Mouse (Mus musculus) stomach, postnatal 0 days (tissue): ENCODE measurements around the gene Usp48. TPM values are rescaled to one million over a fixed set of nuclear protein-coding genes. Genes with fewer than 3 reads are reported as not detected.
A peak's percentile ranks its signal among the peaks of the same experiment; 100 is the strongest.

ENCODE experiments used
- ATAC-seq: fragments of 200-750 bp; cut with Nextera tagmentation; 2 replicates; pipeline ENCODE4 v1.8.0; 2017; ENCODE audit not compliant: low FRiP score, low TSS enrichment
- DNase-seq: peaks from one replicate; pipeline ENCODE4 v3.0.0-alpha.2; 2016; ENCODE audit warnings: low spot score
- H3K27ac ChIP-seq: fragments of 300-500 bp; sonication (generic); replicated peaks from 2 replicates; pipeline ENCODE4 v1.5.1; 2014; ENCODE audit warnings: mild to moderate bottlenecking, control low read depth
- H3K27me3 ChIP-seq: fragments of 300-500 bp; sonication (generic); 2 replicates; pipeline ENCODE4 v1.6.1; 2014; ENCODE audit warnings: low read length; ENCODE audit not compliant: control insufficient read depth, insufficient read depth
- H3K36me3 ChIP-seq: fragments of 300-500 bp; sonication (generic); 2 replicates; pipeline ENCODE4 v1.6.1; 2014; ENCODE audit warnings: low read length, mixed read lengths; ENCODE audit not compliant: control insufficient read depth, insufficient read depth
- H3K4me1 ChIP-seq: fragments of 300-500 bp; sonication (generic); replicated peaks from 2 replicates; pipeline ENCODE4 v1.6.1; 2014; ENCODE audit warnings: antibody characterized with exemption; ENCODE audit not compliant: control insufficient read depth, insufficient read depth
- H3K4me2 ChIP-seq: fragments of 300-500 bp; sonication (generic); replicated peaks from 2 replicates; pipeline ENCODE4 v1.6.1; 2014; ENCODE audit warnings: low read depth, mild to moderate bottlenecking, control low read depth, moderate library complexity
- H3K4me3 ChIP-seq: fragments of 300-500 bp; sonication (generic); 2 replicates; pipeline ENCODE4 v1.5.1; 2014; ENCODE audit warnings: low read depth, low read length, control low read depth
- H3K9ac ChIP-seq: fragments of 300-500 bp; sonication (generic); 2 replicates; pipeline ENCODE4 v1.6.1; 2014; ENCODE audit warnings: mild to moderate bottlenecking, low read length, control low read depth, mixed read lengths
- H3K9me3 ChIP-seq: fragments of 300-500 bp; sonication (generic); 2 replicates; pipeline ENCODE4 v1.6.1; 2016; ENCODE audit warnings: low read length; ENCODE audit not compliant: control insufficient read depth
- CTCF ChIP-seq: IDR thresholded peaks from 2 replicates; pipeline ENCODE4 v1.5.1; 2016; ENCODE audit warnings: antibody characterized with exemption, low read depth, mild to moderate bottlenecking, moderate library complexity
- EP300 ChIP-seq: optimal IDR thresholded peaks from 2 replicates; pipeline ENCODE3; 2016; ENCODE audit warnings: antibody characterized with exemption
- WGBS: fragments of 180-500 bp; shearing (Covaris S2); extraction: QIAGEN DNeasy Blood & Tissue Kit; methylation state at CpG from one replicate; pipeline ENCODE4 v1.1.7; 2014; 5-methylcytosine and 5-hydroxymethylcytosine counted together
- polyA plus RNA-seq: library from polyadenylated mRNA; unstranded; fragments of >200 nt; fragmentation: Nextera tagmentation; extraction: Ambion mirVana; gene quantifications from 2 replicates; pipeline ENCODE4 v1.2.1, GENCODE M21; 2015

The Usp48 gene
- polyA plus RNA-seq, 1 experiment from 2014 or later: 35.4 TPM

- no peak for ATAC-seq
- Histone ChIP-seq H3K4me1 (no peaks in the 10 kb centered on the region), H3K9me3 (no peaks in the 10 kb centered on the region), H3K4me3 (no peak overlapping the region), H3K4me2 (no peak overlapping the region), H3K9ac (no peak overlapping the region), H3K36me3 (no peaks in the 10 kb centered on the region), H3K27ac (no peak overlapping the region), H3K27me3 (no peaks in the 10 kb centered on the region)
- DNase-seq: no peak
- TF ChIP-seq EP300: no peak
- no peak for TF ChIP-seq CTCF
- WGBS: 88% methylated on average over 2 of the region's 2 CpGs
Measured at GRCm38 (mm10) chr4:137679979-137680550, 86.5 kb downstream of the Usp48 start.

- H3K4me1 ChIP-seq: no peaks in the 10 kb centered on the region
- TF ChIP-seq CTCF: no peak
- TF ChIP-seq EP300: no peak
- no peak for DNase-seq
- WGBS: 37% methylated on average over 7 of the region's 7 CpGs
- ATAC-seq: no peak
- no peak overlapping the region for H3K4me2 ChIP-seq
- no peak overlapping the region for H3K27ac ChIP-seq
- H3K9me3 ChIP-seq: no peaks in the 10 kb centered on the region
- H3K36me3 ChIP-seq: no peaks in the 10 kb centered on the region
- no peaks in the 10 kb centered on the region for H3K27me3 ChIP-seq
- H3K9ac ChIP-seq: no peak overlapping the region
- no peak overlapping the region for H3K4me3 ChIP-seq
Measured at GRCm38 (mm10) chr4:137680721-137681120, 87.2 kb downstream of the Usp48 start.

GRCm38 (mm10) chr4:137681408-137682104, 88.0 kb downstream of the Usp48 start:
- H3K4me1 ChIP-seq: no peaks in the 10 kb centered on the region
- DNase-seq (peak; percentile 61), ATAC-seq (0 out of 2 replicates have a peak, but pooled peaks have one; percentile 27)
- WGBS: 6% methylated on average over 36 of the region's 52 CpGs
- no peaks in the 10 kb centered on the region for H3K9me3 ChIP-seq
- no peak for TF ChIP-seq CTCF
- no peak for TF ChIP-seq EP300
- H3K27me3 ChIP-seq: no peaks in the 10 kb centered on the region
- H3K4me2 ChIP-seq: peak overlapping the region; percentile 60
- H3K36me3 ChIP-seq: no peaks in the 10 kb centered on the region
- H3K27ac ChIP-seq: no peak overlapping the region
- H3K9ac ChIP-seq: no peak overlapping the region
- peak overlapping the region; percentile 26; the same call in 1 of the 2 replicates for H3K4me3 ChIP-seq

- no peak overlapping the region for H3K4me2 ChIP-seq
- TF ChIP-seq CTCF (peak; percentile 88), EP300 (no peak)
- ATAC-seq (0 out of 2 replicates have a peak, but pooled peaks have one; percentile 19), DNase-seq (no peak)
- 47% methylated on average over 7 of the region's 7 CpGs for WGBS
- H3K27ac ChIP-seq: no peak overlapping the region
- H3K27me3 ChIP-seq: no peaks in the 10 kb centered on the region
- H3K4me3 ChIP-seq: no peak overlapping the region
- no peaks in the 10 kb centered on the region for H3K4me1 ChIP-seq
- no peaks in the 10 kb centered on the region for H3K36me3 ChIP-seq
- H3K9ac ChIP-seq: no peak overlapping the region
- no peaks in the 10 kb centered on the region for H3K9me3 ChIP-seq
Measured at GRCm38 (mm10) chr4:137682961-137683453, 89.5 kb downstream of the Usp48 start.

GRCm38 (mm10) chr4:137684830-137685343, 91.3 kb downstream of the Usp48 start:
- no peaks in the 10 kb centered on the region for H3K4me1 ChIP-seq
- no peak overlapping the region for H3K4me3 ChIP-seq
- ATAC-seq (no peak), DNase-seq (peak; percentile 78)
- no peak overlapping the region for H3K4me2 ChIP-seq
- no peaks in the 10 kb centered on the region for H3K36me3 ChIP-seq
- H3K9ac ChIP-seq: no peak overlapping the region
- H3K9me3 ChIP-seq: no peaks in the 10 kb centered on the region
- no peaks in the 10 kb centered on the region for H3K27me3 ChIP-seq
- 25% methylated on average over 9 of the region's 9 CpGs for WGBS
- H3K27ac ChIP-seq: no peak overlapping the region
- TF ChIP-seq EP300 (no peak), CTCF (no peak)

- no peak for DNase-seq
- Histone ChIP-seq H3K9ac (no peak overlapping the region), H3K27ac (no peak overlapping the region), H3K9me3 (no peaks in the 10 kb centered on the region), H3K36me3 (no peaks in the 10 kb centered on the region), H3K27me3 (no peaks in the 10 kb centered on the region), H3K4me3 (no peak overlapping the region), H3K4me1 (no peaks in the 10 kb centered on the region), H3K4me2 (no peak overlapping the region)
- 68% methylated on average over 5 of the region's 5 CpGs for WGBS
- ATAC-seq: no peak
- no peak for TF ChIP-seq CTCF
- TF ChIP-seq EP300: no peak
Measured at GRCm38 (mm10) chr4:137686303-137686702, 92.7 kb downstream of the Usp48 start.
